Mouse (Mus musculus) T-cell, adult 2 months (primary cell): ENCODE data around the gene Eif1.
"Not testable (repeated sequence)": the region's sequence is repeated elsewhere in the genome, so short reads cannot be mapped to it uniquely, and the experiment has no call there.

ENCODE experiments used
- DNase-seq: peaks from one replicate; pipeline ENCODE4 v3.0.0; 2022; ENCODE audit warnings: low spot score

The Eif1 gene

DNA sequence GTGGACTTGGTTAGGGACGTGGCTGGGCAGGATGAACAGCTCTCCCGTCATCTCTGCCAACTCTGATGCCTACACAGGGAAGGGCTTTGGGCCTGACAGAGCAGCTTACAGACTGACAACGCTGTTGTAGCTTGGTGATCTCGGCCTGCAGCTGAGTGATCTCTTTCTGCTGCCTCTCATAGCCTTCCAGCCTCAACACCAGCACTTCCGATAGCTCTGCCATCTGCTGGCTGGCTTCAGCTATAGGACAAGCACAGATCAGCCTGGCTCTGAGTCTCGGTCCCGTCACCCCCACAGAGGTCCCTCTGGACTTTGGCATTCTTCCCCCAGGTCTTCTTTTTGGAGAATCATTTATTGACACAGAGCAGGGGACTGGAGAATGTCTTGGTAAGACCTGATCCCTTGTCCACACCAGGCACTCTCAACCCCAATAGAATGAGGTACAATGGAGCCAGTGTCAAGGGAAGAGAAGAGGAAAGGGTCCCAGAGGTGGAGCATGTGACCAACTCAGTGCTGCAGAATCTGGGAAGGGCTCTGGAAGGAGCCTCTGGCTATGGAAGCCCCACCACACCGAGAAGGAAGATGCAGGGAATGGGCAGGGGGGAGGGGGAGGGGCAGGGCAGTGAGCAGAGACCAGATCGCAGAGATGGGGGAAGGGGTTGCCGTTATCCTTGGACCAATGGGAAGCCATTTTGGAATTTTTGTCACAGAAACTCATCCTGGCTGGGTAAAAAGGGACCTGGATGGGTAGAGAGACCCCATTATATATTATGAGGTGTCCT is 32.6 kb downstream of the Eif1 start:
- no peak for DNase-seq

DNA sequence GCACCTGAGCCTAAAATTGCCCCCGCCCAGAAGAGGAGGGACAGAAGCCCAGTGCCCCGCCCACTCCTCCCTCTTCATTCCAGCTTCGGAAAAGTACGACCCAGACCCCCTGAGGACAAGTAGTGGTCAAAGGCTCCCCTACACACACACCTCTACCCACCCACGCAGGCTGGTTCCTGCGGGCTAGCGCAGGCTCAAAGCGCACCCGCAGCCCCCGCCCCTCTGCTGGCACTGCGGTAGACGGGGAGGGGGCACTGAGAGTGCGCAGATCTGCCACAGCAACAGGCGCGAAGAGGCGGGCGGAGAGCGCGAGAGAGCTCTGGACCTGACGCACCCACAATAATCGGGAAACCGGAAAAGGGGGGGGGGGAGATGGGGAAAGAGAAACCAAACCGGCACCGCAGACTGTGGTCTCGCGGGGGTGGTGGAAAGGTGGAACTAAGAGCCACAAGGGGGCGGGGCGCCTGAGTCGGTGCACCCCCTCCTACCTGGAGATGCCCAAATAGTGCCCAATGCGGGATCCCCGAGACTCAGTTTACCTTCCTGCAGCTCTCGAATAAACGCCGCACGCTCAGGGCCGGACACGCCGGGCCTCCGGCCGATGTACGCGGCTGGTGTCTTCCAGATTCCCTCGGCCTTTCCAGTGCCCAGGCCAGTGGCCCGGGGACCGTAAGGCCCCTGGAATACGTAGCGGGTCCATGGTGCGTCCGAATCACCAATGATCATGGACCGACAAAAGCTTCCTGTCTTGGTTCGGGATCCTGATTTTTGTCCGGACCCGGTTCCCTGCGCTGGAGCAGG is 35.7 kb downstream of the Eif1 start:
- DNase-seq, result peak; percentile 65

DNA sequence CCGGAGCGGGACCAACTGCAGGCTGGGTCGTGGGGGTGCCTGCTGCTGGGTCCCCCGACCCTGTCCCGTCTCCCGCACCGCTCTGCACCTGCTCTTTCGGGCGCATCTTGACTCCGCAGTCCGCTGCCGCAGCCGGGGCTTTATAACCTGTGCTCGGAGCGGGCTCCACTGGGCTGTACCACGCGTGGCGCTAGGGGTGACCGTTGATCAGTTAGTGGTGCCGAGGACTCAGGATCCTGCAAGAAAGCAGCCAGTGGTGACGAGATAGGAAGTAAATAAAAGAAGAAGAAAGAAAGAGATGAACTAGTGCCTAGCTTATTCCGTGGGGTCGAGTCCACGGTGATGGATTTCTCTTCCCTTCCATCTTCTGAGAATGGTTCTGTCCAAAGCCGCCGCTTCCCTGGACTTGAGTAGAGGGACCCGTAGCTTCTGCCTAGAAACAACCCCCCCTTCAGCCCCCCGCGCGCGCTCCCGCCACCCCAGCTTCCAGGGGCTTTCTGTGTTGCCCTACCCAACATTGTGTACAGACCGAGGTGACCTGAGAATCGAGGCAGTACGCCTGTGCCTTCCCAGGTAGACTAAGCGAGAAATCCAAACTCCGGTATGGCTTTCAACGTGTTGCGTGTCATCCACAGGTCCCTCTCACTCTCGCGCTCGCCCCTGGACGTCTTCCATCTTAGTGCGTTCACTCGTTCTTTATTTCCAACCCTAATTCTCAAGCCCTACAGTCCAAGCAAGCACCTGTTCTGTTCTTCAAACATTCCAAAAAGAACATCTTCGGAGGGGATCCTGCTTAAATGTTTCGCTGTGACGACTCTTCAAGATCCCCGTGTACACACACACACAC is 36.5 kb downstream of the Eif1 start, which contains the start of gene Hap1:
Hap1 (minus strand) TSS at position 157 of the 847 bp plus-strand sequence.
- peak; percentile 47 for DNase-seq

DNA sequence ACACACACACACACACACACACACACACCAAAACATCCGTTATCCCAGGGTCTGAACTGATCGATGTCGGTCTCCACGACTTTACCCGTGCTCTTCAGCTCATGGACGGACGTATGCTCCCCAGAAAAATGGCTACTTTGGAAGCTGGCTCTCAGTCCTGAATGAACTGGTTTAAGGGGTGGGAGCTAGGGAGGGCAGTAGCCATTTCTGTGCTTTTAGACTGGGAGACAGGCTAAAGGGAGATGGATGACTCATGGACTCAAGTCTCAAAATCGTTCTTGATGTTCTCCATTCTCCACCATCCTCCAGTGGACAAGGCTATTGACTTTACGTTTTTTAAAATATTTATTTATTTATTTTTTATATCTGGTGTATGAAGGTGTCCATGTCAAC is 37.1 kb downstream of the Eif1 start:
- DNase-seq, result no peak

DNA sequence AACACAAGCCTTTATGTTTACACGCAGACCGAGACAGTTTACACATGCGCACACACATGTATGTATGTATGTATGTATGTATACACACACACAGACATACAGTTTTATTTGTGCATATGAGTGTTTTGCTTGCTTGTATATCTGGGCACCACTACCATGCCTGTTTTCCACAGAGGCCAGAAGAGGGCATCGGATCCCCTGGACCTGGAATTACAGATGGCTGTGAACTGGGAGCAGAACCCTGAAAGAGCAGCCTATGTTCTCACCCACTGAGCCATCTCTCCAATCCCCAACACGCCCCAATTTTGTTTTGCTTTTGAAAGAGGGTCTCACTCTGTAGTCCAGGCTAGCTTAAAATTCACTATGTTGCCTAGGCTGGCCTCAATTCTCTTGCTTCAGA is 37.7 kb downstream of the Eif1 start:
- no peak for DNase-seq

DNA sequence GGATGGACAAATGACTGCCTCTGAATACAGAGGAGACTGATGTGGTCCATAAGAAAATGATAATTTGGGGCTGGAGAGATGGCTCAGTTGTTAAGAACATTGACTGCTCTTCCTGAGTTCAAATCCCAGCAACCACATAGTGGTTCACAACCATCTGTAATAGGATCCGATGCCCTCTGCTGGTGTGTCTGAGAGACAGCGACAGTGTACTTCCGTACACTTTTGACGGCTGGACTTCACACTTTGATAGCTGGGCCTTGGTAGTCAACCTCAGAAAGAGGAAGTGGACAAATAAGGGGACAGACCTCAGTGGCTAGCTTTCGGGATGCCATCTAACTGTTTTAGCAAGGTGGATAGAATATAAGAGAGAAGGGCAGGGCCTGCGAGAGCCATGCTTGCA is 40.5 kb downstream of the Eif1 start:
- no peak for DNase-seq

DNA sequence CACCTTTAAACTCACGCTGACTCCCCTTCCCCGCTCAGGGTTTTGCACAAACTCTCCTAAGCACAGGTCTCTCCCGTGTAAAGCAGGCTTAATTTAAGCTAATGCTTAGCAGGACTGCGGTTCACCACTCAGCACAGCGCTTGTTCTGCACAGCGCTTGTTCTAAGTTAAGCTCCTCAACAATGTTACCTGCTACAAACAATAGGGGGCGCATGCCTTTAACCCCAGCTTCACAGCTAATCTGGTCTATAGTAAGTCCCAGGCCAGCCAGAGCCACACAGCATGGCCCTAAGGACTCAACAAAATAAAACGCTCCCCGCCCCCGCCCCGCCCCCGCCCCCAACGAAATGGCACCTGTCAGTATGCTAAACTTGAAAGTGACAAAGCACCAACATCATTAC is 41.4 kb downstream of the Eif1 start:
- not testable (repeated sequence) for DNase-seq

DNA sequence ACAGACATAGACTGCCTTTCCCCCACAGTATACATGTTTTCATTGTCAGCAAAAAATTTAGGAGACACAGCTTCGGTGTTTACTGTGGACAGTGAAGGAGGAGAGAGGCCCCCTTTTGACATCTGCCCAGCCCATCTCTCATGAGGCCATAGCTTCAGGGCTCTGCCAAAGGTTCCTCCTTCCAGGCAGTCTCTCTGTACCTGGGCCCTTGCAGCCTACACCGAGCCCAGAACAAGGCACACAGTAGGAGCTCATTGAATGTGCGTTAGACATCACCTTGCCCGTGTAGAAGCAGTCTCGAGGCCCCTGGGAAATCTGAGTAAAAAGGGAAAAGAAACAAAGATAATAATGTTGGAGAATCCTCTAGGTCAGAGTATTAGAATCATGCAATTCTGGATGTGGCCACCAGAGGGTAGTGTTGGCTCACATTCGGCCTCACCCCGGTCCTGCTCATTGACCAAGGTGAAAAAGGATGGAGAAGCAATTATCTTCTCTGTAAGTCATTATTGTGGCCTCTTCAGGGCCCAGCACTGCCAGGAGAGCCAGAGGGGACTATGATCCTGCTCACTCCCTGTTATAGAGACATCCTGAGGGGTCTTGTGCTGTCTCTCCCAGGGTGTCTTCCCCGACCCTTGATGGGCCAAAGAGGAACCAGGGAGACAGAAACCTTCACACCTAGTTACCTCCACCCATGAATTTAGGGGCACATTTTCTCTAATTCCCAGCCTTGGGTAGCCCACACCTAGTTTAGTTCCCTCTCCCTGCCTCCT is 42.7 kb downstream of the Eif1 start:
- peak; percentile 65 for DNase-seq

DNA sequence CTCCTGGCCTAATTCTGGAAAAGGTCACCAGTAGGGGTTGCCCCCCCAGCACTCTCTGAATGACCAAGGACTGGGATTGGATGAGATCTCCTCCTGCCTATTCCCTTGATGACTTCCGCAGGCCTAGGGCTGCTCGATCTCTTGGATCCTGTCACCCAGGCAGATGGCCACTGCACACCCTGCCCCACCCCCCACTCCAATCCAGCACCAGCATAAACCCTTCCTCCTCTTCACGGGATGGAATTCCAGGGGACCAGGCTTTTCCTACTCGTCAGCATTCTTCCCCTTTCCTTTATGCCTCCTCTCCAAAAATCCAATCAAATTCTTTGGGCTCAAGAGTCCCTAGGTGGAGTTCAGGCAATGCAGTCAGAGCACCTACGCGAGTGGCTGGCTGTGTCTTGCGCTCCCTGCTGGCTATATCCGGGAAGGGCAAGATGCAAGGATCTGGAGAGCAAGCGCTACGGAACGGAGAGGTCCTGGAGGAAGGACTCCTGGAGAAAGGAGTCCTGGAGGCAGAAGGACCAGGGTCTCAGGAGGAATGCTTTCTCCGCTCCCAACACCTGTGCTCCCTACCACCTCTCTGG is 43.4 kb downstream of the Eif1 start:
- DNase-seq, result peak; percentile 50

DNA sequence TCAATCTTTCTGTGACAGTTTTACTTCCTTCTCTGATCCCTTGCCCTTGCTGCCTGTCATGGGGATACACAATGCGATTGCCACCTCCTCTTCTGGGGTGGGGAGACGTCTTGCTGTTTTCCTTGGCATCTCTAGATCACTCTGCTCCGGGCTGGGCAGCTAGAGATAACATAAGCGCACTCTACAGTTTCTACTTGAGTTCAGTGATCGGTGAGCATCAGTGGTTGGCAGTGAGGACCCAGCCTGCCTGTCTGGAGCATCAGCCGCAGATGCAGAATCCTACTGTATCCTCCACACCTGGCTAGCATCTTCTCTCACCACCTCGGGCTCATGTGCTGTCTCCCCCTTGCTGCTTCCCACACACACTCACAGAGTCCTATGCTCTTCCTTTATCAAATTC is 49.5 kb downstream of the Eif1 start:
- no peak for DNase-seq

DNA sequence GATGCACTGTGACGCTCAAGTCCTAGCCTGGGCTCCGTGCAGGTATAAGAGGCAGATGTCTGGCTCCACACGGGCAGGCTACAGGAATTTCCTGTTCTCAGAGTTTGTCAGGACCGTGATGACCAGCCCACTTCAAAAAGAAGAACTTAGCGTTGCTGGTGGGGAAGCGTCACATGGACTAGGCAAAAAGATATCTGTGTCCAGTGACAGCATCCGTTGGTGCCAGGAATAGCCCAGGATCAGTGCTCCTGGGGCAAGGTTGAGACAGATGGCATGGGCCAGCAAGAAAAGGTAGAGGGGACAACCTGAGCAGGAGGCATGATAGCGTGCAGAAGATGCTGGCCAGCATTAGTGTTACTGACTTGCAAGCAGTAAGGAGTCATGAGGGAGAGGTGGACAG is 50.1 kb downstream of the Eif1 start:
- DNase-seq, result no peak
